Mouse (Mus musculus) heart, adult 9 months (tissue): ENCODE measurements at regions not wholly inside any gene's neighbourhood (a gene's known extent, or its start where the extent isn't known, plus 50 kb on each side); places are given as distances from the start of the nearest gene placed in this dataset.

Source experiments
- DNase-seq, 2 experiments: peaks; one replicate each; pipeline ENCODE4 v3.0.0; 2022; ENCODE audit warnings: low spot score in 2 of 2

DNA sequence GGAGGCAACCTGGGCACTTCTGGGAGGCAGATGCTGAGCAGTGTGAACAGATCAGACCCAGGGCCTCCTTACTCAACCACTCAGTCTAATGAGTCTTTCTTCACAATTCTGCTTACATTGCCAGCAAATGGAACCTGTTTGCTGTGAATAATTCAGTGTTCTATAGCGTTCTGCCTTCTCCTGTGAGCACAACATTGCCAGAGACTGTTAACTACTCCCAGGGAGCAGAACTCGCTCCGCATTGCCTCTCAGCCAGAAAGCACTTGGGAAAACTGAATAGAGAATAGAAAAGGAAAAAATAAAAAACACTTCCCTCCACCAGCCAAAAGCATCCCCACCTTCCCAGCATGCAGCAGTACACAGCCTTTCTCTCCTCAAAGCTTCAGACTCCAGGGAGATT is 51.5 kb downstream of the Aym1 start:
- DNase-seq: no peak

DNA sequence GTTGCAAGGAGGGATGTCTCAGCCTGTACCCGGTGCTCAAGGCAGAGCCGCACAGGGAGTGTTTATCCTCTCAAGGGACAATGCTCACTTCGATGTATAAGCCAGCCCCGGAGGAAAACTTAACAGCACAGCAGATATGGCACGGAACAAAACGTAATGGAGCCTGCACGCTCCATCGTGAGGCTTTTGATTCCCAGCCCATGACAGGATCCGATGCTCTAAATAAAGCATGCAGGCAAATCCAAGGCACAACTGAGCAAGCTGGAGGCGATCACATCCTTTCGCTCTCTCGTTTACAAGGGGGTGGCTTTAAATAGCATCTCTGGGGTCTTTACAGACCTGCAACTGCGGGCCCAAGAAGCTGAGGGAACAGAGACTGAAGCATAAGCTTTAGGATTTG is 53.9 kb downstream of the Aym1 start:
- DNase-seq: no peak

DNA sequence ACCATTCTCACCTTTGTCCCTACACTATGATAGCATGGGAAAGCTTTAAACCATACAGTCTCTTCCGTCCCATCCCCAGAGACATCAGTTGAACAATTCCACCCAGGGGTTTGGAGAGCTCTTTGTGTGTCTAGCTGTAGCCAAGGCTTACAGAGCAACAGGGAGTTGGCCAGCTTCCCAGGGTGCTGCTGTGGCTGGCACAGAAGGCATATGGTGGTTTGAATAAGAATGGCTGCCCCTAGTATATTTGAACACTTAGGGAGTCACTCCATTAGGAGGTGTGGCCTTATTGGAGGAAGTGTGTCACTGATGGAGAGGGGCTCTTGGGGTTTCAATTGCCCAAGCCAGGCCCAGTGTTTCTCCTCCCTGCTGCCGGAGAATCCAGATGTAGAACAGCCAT is 57.5 kb downstream of the Aym1 start:
- no peak for DNase-seq

DNA sequence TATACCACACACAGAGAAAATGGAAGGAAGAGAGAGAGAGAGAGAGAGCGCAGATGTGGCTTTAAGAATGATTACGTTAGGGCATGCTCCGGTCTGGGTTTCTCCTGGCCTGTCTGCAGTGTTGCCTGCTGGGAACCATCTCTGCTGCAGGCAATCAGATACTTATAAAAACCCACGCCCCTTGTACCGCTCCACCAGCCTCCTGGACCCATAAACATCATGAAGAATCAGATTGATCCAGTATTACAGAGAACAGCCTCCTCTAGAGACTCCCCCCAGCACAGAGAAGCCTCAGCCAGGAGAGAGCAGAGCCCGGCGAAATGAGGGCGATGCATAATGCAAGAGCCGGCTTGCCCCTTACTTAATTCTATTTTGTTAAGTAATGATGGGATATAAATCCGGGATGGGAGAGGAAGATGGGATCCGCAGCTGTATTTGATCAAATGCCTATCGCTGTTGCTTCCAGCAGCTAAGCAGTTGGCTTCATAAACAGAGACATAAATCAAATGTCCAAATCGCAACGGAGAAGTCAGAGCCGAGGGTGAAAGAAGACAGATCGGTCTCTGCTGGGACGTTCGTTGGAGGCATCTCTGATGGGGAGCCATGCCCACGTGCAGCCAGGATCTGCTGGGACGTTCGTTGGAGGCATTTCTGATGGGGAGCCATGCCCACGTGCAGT is 61.4 kb downstream of the Aym1 start:
- no peak for DNase-seq

DNA sequence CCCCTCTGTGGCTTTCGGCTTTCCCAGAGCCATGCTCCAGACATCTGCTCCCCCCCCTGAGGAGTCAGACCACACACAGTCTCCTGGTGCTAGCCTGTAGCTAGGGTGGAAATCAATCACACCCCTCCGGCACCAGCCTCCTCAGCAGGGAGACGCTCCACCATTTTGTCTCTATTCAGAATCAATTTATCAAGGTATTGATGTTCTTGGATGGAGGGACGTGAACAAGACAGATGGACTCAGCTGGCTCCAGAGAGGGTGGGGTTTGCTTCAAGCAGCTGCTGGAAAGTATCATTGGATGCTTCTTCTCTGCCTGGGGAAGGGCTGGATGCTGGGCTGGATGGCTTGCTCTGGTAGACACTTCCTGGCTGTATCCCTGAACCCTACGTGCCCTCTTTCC is 63.5 kb downstream of the Aym1 start:
- DNase-seq: no peak

DNA sequence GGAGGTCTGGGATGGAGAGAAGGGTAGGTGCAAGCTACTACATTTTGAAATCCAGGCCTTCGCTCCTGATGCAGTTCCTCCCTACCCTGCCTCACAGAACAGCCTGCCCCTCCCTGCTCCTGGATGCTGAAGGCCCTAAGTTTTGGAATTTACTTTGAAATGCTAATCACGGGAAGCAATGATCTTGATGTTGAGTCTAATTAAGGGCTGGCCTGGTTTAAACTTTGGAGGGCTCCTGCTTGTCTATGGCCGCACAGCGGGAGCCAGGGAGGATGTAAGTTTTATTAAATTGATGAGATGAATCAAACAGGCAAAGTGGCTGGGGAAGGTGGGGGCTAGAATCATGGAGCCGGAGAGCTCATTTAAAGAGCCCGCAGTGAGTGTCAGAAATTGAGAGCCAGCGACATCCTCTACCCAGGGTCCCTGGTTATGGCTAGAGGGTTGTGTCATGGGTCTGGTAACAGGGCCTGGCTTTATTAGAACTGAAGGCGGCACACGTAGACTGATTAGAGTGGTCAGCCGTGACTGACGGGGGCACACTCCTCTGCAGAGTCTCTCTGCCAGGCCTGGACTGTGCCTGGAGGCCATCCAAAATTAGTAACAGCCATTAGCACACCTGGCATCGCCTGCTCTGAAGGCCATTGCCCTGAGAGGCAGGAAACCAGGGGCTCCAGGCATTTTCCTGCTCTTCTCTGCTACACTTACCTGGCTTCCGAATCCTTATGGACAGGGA is 65.1 kb downstream of the Aym1 start:
- DNase-seq: no peak

DNA sequence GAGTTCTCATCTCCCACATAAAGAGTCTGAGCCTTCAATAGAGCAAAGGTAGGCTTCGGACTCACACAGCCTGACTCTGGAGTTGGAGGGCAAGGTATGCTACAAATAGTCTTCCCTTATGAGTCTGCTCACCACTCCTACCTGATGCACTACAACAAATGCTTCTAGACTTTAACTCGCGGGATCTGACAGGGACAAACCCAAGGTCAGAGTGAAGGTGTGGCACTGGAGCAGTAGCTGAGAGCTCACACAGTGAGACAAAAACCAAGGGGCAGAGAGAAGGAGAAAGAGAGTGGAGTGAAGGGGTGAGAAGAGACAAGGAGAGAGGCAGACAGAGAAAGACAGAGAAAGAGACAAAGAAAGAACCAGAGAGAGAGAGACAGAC is 65.6 kb downstream of the Aym1 start:
- no peak for DNase-seq

DNA sequence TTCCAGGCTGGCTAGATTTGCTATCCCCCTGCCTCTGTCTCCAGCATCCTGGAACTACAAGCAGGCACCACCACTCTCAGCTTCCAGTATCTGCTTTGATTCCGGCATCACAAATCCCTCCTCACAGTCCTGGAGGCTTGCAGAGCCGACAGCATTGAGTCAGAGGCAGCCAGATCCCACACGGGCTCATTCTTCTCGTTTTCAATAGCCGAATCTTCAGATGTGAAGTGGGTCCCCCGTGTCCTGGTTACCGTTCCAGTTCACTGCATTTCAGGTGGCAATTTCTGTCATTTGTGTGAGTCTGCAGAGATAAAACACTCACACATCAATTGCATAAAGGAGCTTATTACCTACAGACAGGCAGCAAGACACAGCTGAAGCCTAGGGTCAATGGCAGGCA is 62.4 kb upstream of the Wscd2 start:
- DNase-seq: no peak

DNA sequence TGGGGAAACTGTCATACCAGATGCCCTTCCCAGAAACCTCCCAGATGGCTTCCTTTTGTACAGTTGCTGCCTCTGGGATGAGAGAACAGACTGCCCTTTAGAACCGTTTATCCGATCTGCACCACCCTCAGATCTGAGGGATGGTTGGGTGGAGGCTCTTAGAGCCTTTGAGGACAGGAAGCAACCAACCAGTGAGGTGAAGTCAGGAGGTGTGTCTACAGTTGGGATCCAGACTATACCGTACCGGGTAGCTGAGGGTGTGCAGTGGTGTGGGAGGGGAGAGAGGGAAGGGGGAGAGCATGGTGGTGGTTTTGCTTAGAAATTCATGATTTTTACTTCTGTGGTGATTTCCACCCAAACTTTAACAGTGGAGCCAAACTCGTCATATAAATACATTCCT is 58.8 kb upstream of the Wscd2 start:
- DNase-seq: no peak

DNA sequence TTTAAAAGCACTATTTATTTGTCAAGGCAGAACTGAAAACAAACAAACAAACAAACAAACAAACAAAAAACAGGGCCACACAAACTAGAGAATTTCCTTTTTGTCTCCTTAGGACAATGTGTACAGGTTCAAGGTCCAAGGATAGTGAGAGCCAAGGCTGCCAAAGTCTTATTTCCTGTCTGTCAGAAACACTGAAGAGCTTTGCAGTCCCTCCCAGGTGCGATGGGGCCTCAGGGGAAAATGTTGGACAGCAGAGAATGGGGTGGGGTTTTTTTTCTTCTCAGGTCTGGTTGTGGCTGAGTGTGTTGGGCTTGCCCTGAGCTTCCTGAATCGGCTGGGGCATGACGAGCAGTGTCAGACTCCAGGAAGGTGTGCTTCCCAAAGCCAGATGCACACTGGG is 53.1 kb upstream of the Wscd2 start:
- peak in 1 of 2 experiments; percentile 2 for DNase-seq
